Mouse (Mus musculus) spleen, adult 2 months (tissue): Measurements from ENCODE around the gene Ccdc86. TPM values are rescaled to one million over a fixed set of nuclear protein-coding genes. Genes with fewer than 3 reads are reported as not detected.

ENCODE experiments used
- DNase-seq, 2 experiments: peaks; one replicate each; pipeline versions ENCODE4 v3.0.0 to v3.0.0-alpha.2; 2012 to 2021; ENCODE audit warnings: low spot score in 2 of 2, low read depth in 1 of 2
- H3K27ac ChIP-seq: fragments of 200-500 bp; 2 replicates; pipeline ENCODE4 v1.5.1; 2012; ENCODE audit warnings: low read length, inconsistent platforms; ENCODE audit not compliant: insufficient read depth
- H3K27me3 ChIP-seq: fragments of 200-500 bp; 2 replicates; pipeline ENCODE4 v1.6.1; 2012; ENCODE audit warnings: mild to moderate bottlenecking, moderate library complexity, low read length, inconsistent platforms; ENCODE audit not compliant: control insufficient read depth, insufficient read depth
- H3K36me3 ChIP-seq: fragments of 200-500 bp; 2 replicates; pipeline ENCODE4 v1.6.1; 2012; ENCODE audit warnings: mild to moderate bottlenecking, low read length, inconsistent platforms; ENCODE audit not compliant: control insufficient read depth, insufficient read depth
- H3K4me1 ChIP-seq: fragments of 200-500 bp; 2 replicates; pipeline ENCODE4 v1.6.1; 2011; ENCODE audit warnings: inconsistent platforms; ENCODE audit not compliant: control insufficient read depth, insufficient read depth, insufficient read length
- H3K4me3 ChIP-seq: fragments of 200-500 bp; 2 replicates; pipeline ENCODE4 v1.5.1; 2011; ENCODE audit warnings: mild to moderate bottlenecking, inconsistent platforms; ENCODE audit not compliant: insufficient read depth, insufficient read length; ENCODE audit errors: extremely low read depth
- CTCF ChIP-seq: fragments of 200-500 bp; IDR thresholded peaks from 2 replicates; pipeline ENCODE4 v1.5.1; 2011; ENCODE audit warnings: mild to moderate bottlenecking, inconsistent platforms; ENCODE audit not compliant: insufficient read depth, insufficient read length, insufficient replicate concordance; ENCODE audit errors: extremely low read depth
- POLR2A ChIP-seq: fragments of 200-500 bp; IDR thresholded peaks from 2 replicates; pipeline ENCODE4 v1.6.1; 2011; ENCODE audit warnings: low read depth, low read length, inconsistent platforms
- WGBS: fragments of 180-500 bp; shearing (Covaris S2); methylation state at CpG from one replicate; pipeline ENCODE4 v1.1.7; 2018; 5-methylcytosine and 5-hydroxymethylcytosine counted together
- polyA plus RNA-seq: library from polyadenylated mRNA; depleted of rRNA; stranded (reverse); fragments of >200 nt; gene quantifications from 2 replicates; pipeline ENCODE4 v1.2.3, GENCODE M21; 2012

Ccdc86 gene
- polyA plus RNA-seq, 1 experiment, result 4.3 TPM

DNA sequence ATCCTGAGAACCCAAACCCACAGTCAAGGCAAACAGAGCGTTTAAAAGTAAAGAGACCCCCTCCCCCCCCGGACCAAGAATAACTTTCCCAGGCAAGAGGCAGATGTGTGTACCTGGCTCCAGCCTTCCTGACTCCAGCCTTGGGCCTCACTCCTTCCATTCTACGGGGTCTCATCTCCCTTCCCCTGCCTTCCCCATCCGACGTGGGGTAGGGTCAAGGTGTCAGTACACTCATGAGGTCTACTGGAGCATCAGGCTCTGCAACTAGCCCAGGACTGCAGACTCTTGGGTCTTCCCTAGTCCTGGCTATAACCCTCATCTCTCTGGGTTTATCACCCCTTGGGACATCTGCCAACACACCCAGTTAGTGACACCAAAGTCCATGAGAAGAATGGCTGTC, 31.1 kb upstream of the Ccdc86 start:
- Histone ChIP-seq H3K36me3 (no peaks in the 10 kb centered on the region), H3K4me3 (peak overlapping the region; percentile 49; the same call in 1 of the 2 replicates), H3K4me1 (peaks cover 8% of the 10 kb centered on the region; the same call in 1 of the 2 replicates), H3K27me3 (no peaks in the 10 kb centered on the region), H3K27ac (peak overlapping the region; percentile 45)
- no peak for DNase-seq
- WGBS, result 45% methylated on average over 5 of the region's 5 CpGs
- TF ChIP-seq POLR2A (no peak), CTCF (no peak)

- peak overlapping the region; percentile 49 for H3K4me3 ChIP-seq
- peaks cover 8% of the 10 kb centered on the region; the same call in 1 of the 2 replicates for H3K4me1 ChIP-seq
- TF ChIP-seq CTCF, result peak; percentile 62; the same call in 1 of the 2 replicates
- no peak for TF ChIP-seq POLR2A
- WGBS, result 4% methylated on average over 18 of the region's 18 CpGs
- peak overlapping the region; percentile 45 for H3K27ac ChIP-seq
- no peaks in the 10 kb centered on the region for H3K36me3 ChIP-seq
- peak; percentile 81 to 92 for DNase-seq
- no peaks in the 10 kb centered on the region for H3K27me3 ChIP-seq
These were observed 30.4 kb upstream of the Ccdc86 start for GRCm38 (mm10) chr19:10979184-10980168.

GRCm38 (mm10) chr19:10976318-10976717, 27.3 kb upstream of the Ccdc86 start:
- Histone ChIP-seq H3K4me1 (peaks cover 8% of the 10 kb centered on the region; the same call in 1 of the 2 replicates), H3K27ac (no peak overlapping the region), H3K27me3 (no peaks in the 10 kb centered on the region), H3K4me3 (no peak overlapping the region), H3K36me3 (no peaks in the 10 kb centered on the region)
- TF ChIP-seq POLR2A, result no peak
- TF ChIP-seq CTCF, result 0 out of 2 replicates have a peak, but pooled peaks have one; percentile 14
- WGBS, result 43% methylated on average over 4 of the region's 4 CpGs
- no peak for DNase-seq

- Histone ChIP-seq H3K4me1 (peaks cover 4% of the 10 kb centered on the region; the same call in 1 of the 2 replicates), H3K27ac (no peak overlapping the region), H3K27me3 (no peaks in the 10 kb centered on the region), H3K36me3 (no peaks in the 10 kb centered on the region), H3K4me3 (no peak overlapping the region)
- 66% methylated on average over 2 of the region's 2 CpGs for WGBS
- no peak for DNase-seq
- TF ChIP-seq CTCF (no peak), POLR2A (no peak)
These were observed 26.1 kb upstream of the Ccdc86 start for GRCm38 (mm10) chr19:10975187-10975586.

GRCm38 (mm10) chr19:10974238-10974865, 25.3 kb upstream of the Ccdc86 start, which contains the start of gene Ms4a10:
TSS of gene Ms4a10 (minus strand) at chr19:10974670.
- DNase-seq, result no peak
- H3K4me3 ChIP-seq, result no peak within 1 kb of the TSS
- no peaks in the 10 kb centered on the region for H3K36me3 ChIP-seq
- no peaks in the 10 kb centered on the region for H3K4me1 ChIP-seq
- H3K27me3 ChIP-seq, result no peaks in the 10 kb centered on the region
- 70% methylated on average over 4 of the region's 4 CpGs for WGBS
- TF ChIP-seq CTCF (no peak), POLR2A (no peak)
- no peak within 1 kb of the TSS for H3K27ac ChIP-seq

DNA sequence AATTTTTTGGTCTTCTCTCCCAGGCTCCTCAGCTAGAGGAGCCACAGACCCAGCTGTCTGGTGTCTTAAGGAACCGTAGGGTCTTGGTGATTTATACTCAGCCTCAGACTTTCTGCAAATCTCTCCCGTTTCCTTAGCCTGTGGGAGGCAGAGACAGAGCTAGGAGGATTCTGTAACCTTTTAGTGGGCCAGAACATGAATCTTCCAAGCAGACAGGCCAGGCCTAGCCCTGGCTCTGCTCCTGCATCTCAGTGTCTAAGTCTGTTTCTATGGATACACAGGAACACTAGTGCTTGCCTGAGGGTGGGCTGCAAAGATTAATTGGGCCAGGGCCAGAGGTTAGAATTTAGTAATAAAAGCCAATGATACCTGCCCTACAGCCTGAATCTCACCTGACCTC, 24.1 kb upstream of the Ccdc86 start:
- H3K36me3 ChIP-seq, result no peaks in the 10 kb centered on the region
- H3K4me3 ChIP-seq, result no peak overlapping the region
- WGBS, result 91% methylated on average over 2 of the region's 2 CpGs
- H3K27me3 ChIP-seq, result no peaks in the 10 kb centered on the region
- no peak for DNase-seq
- no peaks in the 10 kb centered on the region for H3K4me1 ChIP-seq
- no peak for TF ChIP-seq POLR2A
- TF ChIP-seq CTCF, result no peak
- no peak overlapping the region for H3K27ac ChIP-seq
